Mouse (Mus musculus): ENCODE results near the gene Agtrap. TPM values are rescaled to one million over a fixed set of nuclear protein-coding genes. Genes with fewer than 3 reads are reported as not detected.
A peak's percentile ranks its signal among the peaks of the same experiment; 100 is the strongest.

Gene Agtrap
- polyA plus RNA-seq, 1 experiment: 10.2 TPM

- no peak overlapping the region for H3K4me3 ChIP-seq (replicated peaks; ENCODE audit: insufficient read depth, low read depth, low read length)
- WGBS: 19% methylated on average over 1 of the region's 1 CpGs
- TF ChIP-seq CTCF (IDR thresholded peaks at IDR 0.05; ENCODE audit: borderline replicate concordance, insufficient read depth, low read depth, low read length) (no peak), POLR2A (IDR thresholded peaks at IDR 0.05; ENCODE audit: borderline replicate concordance, insufficient read depth, low read length) (no peak)
- DNase-seq: peak; percentile 41 to 64
- H3K27me3 ChIP-seq (ENCODE audit: control insufficient read depth, insufficient read depth, low read length): no peaks in the 10 kb centered on the region
- peaks cover 38% of the 10 kb centered on the region for H3K4me1 ChIP-seq (ENCODE audit: control insufficient read depth, insufficient read depth, low read length)
- H3K27ac ChIP-seq (ENCODE audit: insufficient read depth, low read length): peak overlapping the region; percentile 71
Observed at GRCm38 (mm10) chr4:148080597-148080973, 7.2 kb downstream of the Agtrap start.

- 62% methylated on average over 8 of the region's 8 CpGs for WGBS
- TF ChIP-seq CTCF (IDR thresholded peaks at IDR 0.05; ENCODE audit: borderline replicate concordance, insufficient read depth, low read depth, low read length): no peak
- no peak for TF ChIP-seq POLR2A (IDR thresholded peaks at IDR 0.05; ENCODE audit: borderline replicate concordance, insufficient read depth, low read length)
Observed at GRCm38 (mm10) chr4:148079944-148080596, 7.8 kb downstream of the Agtrap start.

GRCm38 (mm10) chr4:148079212-148079611 is 8.6 kb downstream of the Agtrap start:
- Histone ChIP-seq H3K27ac (ENCODE audit: insufficient read depth, low read length) (no peak overlapping the region), H3K4me3 (replicated peaks; ENCODE audit: insufficient read depth, low read depth, low read length) (no peak overlapping the region), H3K4me1 (ENCODE audit: control insufficient read depth, insufficient read depth, low read length) (peaks cover 38% of the 10 kb centered on the region), H3K27me3 (ENCODE audit: control insufficient read depth, insufficient read depth, low read length) (no peaks in the 10 kb centered on the region)
- DNase-seq: no peak
- WGBS: 68% methylated on average over 6 of the region's 6 CpGs
- TF ChIP-seq POLR2A (IDR thresholded peaks at IDR 0.05; ENCODE audit: borderline replicate concordance, insufficient read depth, low read length) (no peak), CTCF (IDR thresholded peaks at IDR 0.05; ENCODE audit: borderline replicate concordance, insufficient read depth, low read depth, low read length) (peak; percentile 56)

More at GRCm38 (mm10) chr4:148079944-148080596, 7.8 kb downstream of the Agtrap start:
- Histone ChIP-seq H3K4me3 (replicated peaks; ENCODE audit: insufficient read depth, low read depth, low read length) (no peak overlapping the region), H3K27ac (ENCODE audit: insufficient read depth, low read length) (peak overlapping the region; percentile 71), H3K27me3 (ENCODE audit: control insufficient read depth, insufficient read depth, low read length) (no peaks in the 10 kb centered on the region), H3K4me1 (ENCODE audit: control insufficient read depth, insufficient read depth, low read length) (peaks cover 38% of the 10 kb centered on the region)
- DNase-seq: no peak

- WGBS: 90% methylated on average over 6 of the region's 6 CpGs
- Histone ChIP-seq H3K27me3 (ENCODE audit: control insufficient read depth, insufficient read depth, low read length) (no peaks in the 10 kb centered on the region), H3K4me1 (ENCODE audit: control insufficient read depth, insufficient read depth, low read length) (peaks cover 16% of the 10 kb centered on the region), H3K27ac (ENCODE audit: insufficient read depth, low read length) (no peak overlapping the region), H3K4me3 (replicated peaks; ENCODE audit: insufficient read depth, low read depth, low read length) (no peak overlapping the region)
- no peak for TF ChIP-seq POLR2A (IDR thresholded peaks at IDR 0.05; ENCODE audit: borderline replicate concordance, insufficient read depth, low read length)
- TF ChIP-seq CTCF (IDR thresholded peaks at IDR 0.05; ENCODE audit: borderline replicate concordance, insufficient read depth, low read depth, low read length): no peak
- DNase-seq: no peak
Observed at GRCm38 (mm10) chr4:148075881-148076280, 11.9 kb downstream of the Agtrap start.

GRCm38 (mm10) chr4:148075259-148075658 is 12.6 kb downstream of the Agtrap start:
- H3K27ac ChIP-seq (ENCODE audit: insufficient read depth, low read length): no peak overlapping the region
- no peak for TF ChIP-seq POLR2A (IDR thresholded peaks at IDR 0.05; ENCODE audit: borderline replicate concordance, insufficient read depth, low read length)
- TF ChIP-seq CTCF (IDR thresholded peaks at IDR 0.05; ENCODE audit: borderline replicate concordance, insufficient read depth, low read depth, low read length): no peak
- peaks cover 10% of the 10 kb centered on the region for H3K4me1 ChIP-seq (ENCODE audit: control insufficient read depth, insufficient read depth, low read length)
- H3K27me3 ChIP-seq (ENCODE audit: control insufficient read depth, insufficient read depth, low read length): no peaks in the 10 kb centered on the region
- WGBS: 45% methylated on average over 21 of the region's 21 CpGs
- H3K4me3 ChIP-seq (replicated peaks; ENCODE audit: insufficient read depth, low read depth, low read length): no peak overlapping the region
- peak; percentile 47 to 49 for DNase-seq

- TF ChIP-seq POLR2A (IDR thresholded peaks at IDR 0.05; ENCODE audit: borderline replicate concordance, insufficient read depth, low read length) (no peak), CTCF (IDR thresholded peaks at IDR 0.05; ENCODE audit: borderline replicate concordance, insufficient read depth, low read depth, low read length) (peak; percentile 11; the same call in 1 of the 2 replicates)
- Histone ChIP-seq H3K4me1 (ENCODE audit: control insufficient read depth, insufficient read depth, low read length) (peaks cover 4% of the 10 kb centered on the region), H3K27me3 (ENCODE audit: control insufficient read depth, insufficient read depth, low read length) (no peaks in the 10 kb centered on the region), H3K4me3 (replicated peaks; ENCODE audit: insufficient read depth, low read depth, low read length) (no peak overlapping the region), H3K27ac (ENCODE audit: insufficient read depth, low read length) (no peak overlapping the region)
- 55% methylated on average over 17 of the region's 17 CpGs for whole genome bisulfite sequencing
- no peak for DNase-seq
Observed at GRCm38 (mm10) chr4:148074521-148075189, 13.2 kb downstream of the Agtrap start.

- no peak for TF ChIP-seq CTCF (IDR thresholded peaks at IDR 0.05; ENCODE audit: borderline replicate concordance, insufficient read depth, low read depth, low read length)
- TF ChIP-seq POLR2A (IDR thresholded peaks at IDR 0.05; ENCODE audit: borderline replicate concordance, insufficient read depth, low read length): no peak
- WGBS: 39% methylated on average over 5 of the region's 5 CpGs
Observed at GRCm38 (mm10) chr4:148071508-148071907, 16.3 kb downstream of the Agtrap start.

More at GRCm38 (mm10) chr4:148071508-148071907, 16.3 kb downstream of the Agtrap start:
- no peaks in the 10 kb centered on the region for H3K27me3 ChIP-seq (ENCODE audit: control insufficient read depth, insufficient read depth, low read length)
- no peak for DNase-seq
- H3K4me3 ChIP-seq (replicated peaks; ENCODE audit: insufficient read depth, low read depth, low read length): no peak overlapping the region
- no peak overlapping the region for H3K27ac ChIP-seq (ENCODE audit: insufficient read depth, low read length)
- H3K4me1 ChIP-seq (ENCODE audit: control insufficient read depth, insufficient read depth, low read length): no peaks in the 10 kb centered on the region
